Mouse (Mus musculus): Measurements from ENCODE around the gene Tsga8. TPM values are rescaled to one million over a fixed set of nuclear protein-coding genes. Genes with fewer than 3 reads are reported as not detected.

Tsga8 gene
- not detected for total RNA-seq (2021)
- long read RNA-seq, experiment 1: 0 reads
- long read RNA-seq, experiment 2: 0 reads

DNA sequence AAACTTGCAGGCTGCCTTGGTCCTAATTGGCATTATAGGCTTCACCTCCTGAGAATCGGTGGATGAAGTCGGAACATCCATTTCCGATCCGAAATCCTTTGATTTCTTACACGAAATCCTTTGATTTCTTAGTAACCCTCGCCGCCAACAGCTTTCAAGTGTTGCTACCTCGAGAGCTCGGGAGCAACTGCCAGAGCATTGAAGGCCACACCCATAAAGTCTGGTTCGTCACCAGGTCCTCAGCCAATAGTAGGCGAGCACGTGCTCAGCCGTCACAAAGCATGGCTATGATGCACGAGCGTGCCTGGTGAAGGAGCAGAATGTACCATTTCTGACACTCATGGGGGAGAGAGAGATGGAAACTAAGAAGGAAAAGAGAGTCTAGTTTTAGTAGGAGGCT lies at the start of gene Tsga8:
TSS of gene Tsga8 (minus strand) at position 327 of the 400 bp plus-strand sequence.
- intact Hi-C loops (cut with DNase I): no loop called here
- no peak for DNase-seq
